In the genomic region with DNA sequence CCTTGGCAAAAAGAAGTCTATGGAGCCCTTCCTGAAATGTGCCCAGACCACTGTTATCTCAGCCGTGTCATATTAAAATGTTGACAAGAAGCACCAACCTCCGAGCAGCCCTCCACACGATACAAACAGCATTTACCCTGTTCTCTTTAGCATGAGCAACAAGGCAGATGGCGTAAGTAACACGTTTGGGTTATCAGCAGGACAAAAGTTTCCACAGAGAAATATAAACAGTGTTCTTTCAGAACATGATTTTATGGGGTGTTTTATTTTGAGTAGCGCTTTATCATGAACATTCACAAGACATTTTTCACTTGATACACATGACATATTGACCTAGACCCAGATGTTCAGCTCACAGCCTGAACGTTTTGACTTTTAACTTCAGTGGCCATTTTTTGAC, we compare ENCODE assay signal across 24 mouse cellular contexts.
DNase-seq lines count a peak whose midpoint lies in the region; ATAC-seq and TF ChIP-seq lines count a peak whose summit lies in the region.
"Had no signal": no experiment of that assay in that cellular context is flagged by ENCODE, and none has a peak within 500 bp of the region (broad histone marks: within the 10 kb centered on the region; RNA-seq: fewer than 3 reads in every experiment).

No protein-coding gene starts in this region.

- no peaks in the 10 kb centered on the region for H3K4me1 ChIP-seq in liver, postnatal 0 days (ENCODE audit: insufficient read depth)
- H3K4me1 ChIP-seq in liver, embryonic 12.5 days: no peaks in the 10 kb centered on the region
- no peaks in the 10 kb centered on the region for H3K4me1 ChIP-seq in lung, postnatal 0 days (ENCODE audit: insufficient read depth, low read depth, low read length)
- H3K4me1 ChIP-seq: embryonic facial prominence, embryonic 15.5 days; forebrain, embryonic 10.5 days; heart, embryonic 13.5 days; hindbrain, embryonic 12.5 days had no signal

- H3K9me3 ChIP-seq in liver, postnatal 0 days (ENCODE audit: low read length): no peaks in the 10 kb centered on the region
- H3K9me3 ChIP-seq in liver, embryonic 12.5 days (replicated peaks): no peaks in the 10 kb centered on the region
- no peaks in the 10 kb centered on the region for H3K9me3 ChIP-seq in lung, postnatal 0 days (ENCODE audit: low read length)
- H3K9me3 ChIP-seq: embryonic facial prominence, embryonic 15.5 days; forebrain, embryonic 10.5 days; G1E; heart, embryonic 13.5 days; hindbrain, embryonic 12.5 days had no signal

- no peak overlapping the region for H3K27ac ChIP-seq in liver, postnatal 0 days (ENCODE audit: low read depth)
- no peak overlapping the region for H3K27ac ChIP-seq in liver, embryonic 12.5 days
- H3K27ac ChIP-seq in lung, postnatal 0 days (ENCODE audit: low read length): peak overlapping the region; percentile 75
- H3K27ac ChIP-seq: embryonic facial prominence, embryonic 15.5 days; forebrain, embryonic 10.5 days; gastrocnemius, adult 2 months; heart, embryonic 13.5 days; hindbrain, embryonic 12.5 days had no signal

- no peak overlapping the region for H3K9ac ChIP-seq in liver, postnatal 0 days (replicated peaks)
- no peak overlapping the region for H3K9ac ChIP-seq in liver, embryonic 12.5 days
- H3K9ac ChIP-seq in lung, postnatal 0 days (replicated peaks; ENCODE audit: low read depth): no peak overlapping the region
- H3K9ac ChIP-seq: embryonic facial prominence, embryonic 15.5 days; heart, embryonic 13.5 days; hindbrain, embryonic 12.5 days had no signal

- no peak overlapping the region for H3K4me3 ChIP-seq in liver, postnatal 0 days (ENCODE audit: low read depth, low read length)
- H3K4me3 ChIP-seq in liver, embryonic 12.5 days: no peak overlapping the region
- H3K4me3 ChIP-seq in lung, postnatal 0 days (ENCODE audit: low read depth, low read length): no peak overlapping the region
- H3K4me3 ChIP-seq: embryonic facial prominence, embryonic 15.5 days; erythroblast, embryonic 14.5 days; forebrain, embryonic 10.5 days; gastrocnemius, adult 2 months; heart, embryonic 13.5 days; hindbrain, embryonic 12.5 days had no signal

- intact Hi-C loops in heart, postnatal 14 days (cut with DNase I): no loop called here
- intact Hi-C loops in left cerebral cortex, postnatal 36 days (cut with DNase I): no loop called here

- no peak for ATAC-seq in liver, postnatal 0 days
- ATAC-seq in liver, embryonic 12.5 days: no peak
- ATAC-seq in lung, postnatal 0 days: peak; percentile 87
- ATAC-seq: CD4-positive, CD25-positive, alpha-beta regulatory T cell, adult 4 months; forebrain, embryonic 14.5 days had no signal

- H3K27me3 ChIP-seq in liver, postnatal 0 days (ENCODE audit: insufficient read depth, low read length): no peaks in the 10 kb centered on the region
- no peaks in the 10 kb centered on the region for H3K27me3 ChIP-seq in liver, embryonic 12.5 days (replicated peaks)
- no peaks in the 10 kb centered on the region for H3K27me3 ChIP-seq in lung, postnatal 0 days (replicated peaks; ENCODE audit: insufficient read depth, low read length)
- H3K27me3 ChIP-seq: embryonic facial prominence, embryonic 15.5 days; heart, embryonic 13.5 days; hindbrain, embryonic 12.5 days had no signal

- no peak overlapping the region for H3K4me2 ChIP-seq in liver, postnatal 0 days (ENCODE audit: low read depth, low read length)
- no peak overlapping the region for H3K4me2 ChIP-seq in liver, embryonic 12.5 days
- no peak overlapping the region for H3K4me2 ChIP-seq in lung, postnatal 0 days (replicated peaks; ENCODE audit: low read depth, low read length)
- H3K4me2 ChIP-seq: embryonic facial prominence, embryonic 15.5 days; heart, embryonic 13.5 days; hindbrain, embryonic 12.5 days had no signal

- 0 out of 2 replicates have a peak, but pooled peaks have one; percentile 35 for TF ChIP-seq EP300 in liver, postnatal 0 days (IDR thresholded peaks at IDR 0.05; ENCODE audit: low read depth)
- TF ChIP-seq EP300 in lung, postnatal 0 days (IDR thresholded peaks at IDR 0.05): peak; percentile 99

- H3K36me3 ChIP-seq in liver, postnatal 0 days (replicated peaks; ENCODE audit: insufficient read depth, low read length): no peaks in the 10 kb centered on the region
- H3K36me3 ChIP-seq in liver, embryonic 12.5 days: no peaks in the 10 kb centered on the region
- no peaks in the 10 kb centered on the region for H3K36me3 ChIP-seq in lung, postnatal 0 days (ENCODE audit: insufficient read depth, low read length)
- H3K36me3 ChIP-seq: embryonic facial prominence, embryonic 15.5 days; forebrain, embryonic 10.5 days; G1E; heart, embryonic 13.5 days; hindbrain, embryonic 12.5 days had no signal

- WGBS in liver, postnatal 0 days (ENCODE audit: insufficient replicate concordance): 71% methylated on average over 7 of the region's 7 CpGs
- 60% methylated on average over 7 of the region's 7 CpGs for WGBS in liver, embryonic 12.5 days (ENCODE audit: insufficient replicate concordance)
- 42% methylated on average over 7 of the region's 7 CpGs for WGBS in lung, postnatal 0 days

- TF ChIP-seq CTCF in liver, postnatal 0 days (IDR thresholded peaks at IDR 0.05; ENCODE audit: low read depth): no peak
- TF ChIP-seq CTCF in lung, postnatal 0 days (IDR thresholded peaks at IDR 0.05): no peak

- DNase-seq in heart, adult 8-10 months (ENCODE audit: low spot score): peak; percentile 13
- DNase-seq in heart, postnatal 14 days: no peak
- DNase-seq in liver, postnatal 0 days: no peak
- DNase-seq in lung, postnatal 0 days (ENCODE audit: low spot score): peak; percentile 92
- peak; percentile 38 for DNase-seq in lung, postnatal 36 days
- no peak for DNase-seq in adrenal gland, adult 2 months
- no peak for DNase-seq in left cerebral cortex, postnatal 36 days (ENCODE audit: low spot score in 2 of 2)
- DNase-seq: adrenal gland, postnatal 14 days; B cell, adult 2 months; cerebellum, adult 18-20 months; cerebellum, postnatal 10 days; embryo, embryonic 11 days; gastrocnemius, adult 2 months; gastrocnemius, postnatal 25 days; heart, postnatal 4 days had no signal

Comparison
In these comparisons a context has a peak if more than half of its experiments do, and no peak if none do; other contexts are left out.
1. DNase-seq: peak in heart, adult 8-10 months (single experiment), lung, postnatal 0 days (single experiment) and lung, postnatal 36 days (single experiment); none in heart, postnatal 14 days (0 of 2), liver, postnatal 0 days (single experiment), adrenal gland, adult 2 months (single experiment) and left cerebral cortex, postnatal 36 days (0 of 2).